Mouse (Mus musculus) left cerebral cortex, postnatal 10 days (tissue): ENCODE data around the gene Cbln1. TPM values are rescaled to one million over a fixed set of nuclear protein-coding genes. Genes with fewer than 3 reads are reported as not detected.

ENCODE experiments used
- DNase-seq, 2 experiments: peaks; one replicate each; pipeline ENCODE4 v3.0.0; 2021 to 2022; ENCODE audit warnings: low spot score in 2 of 2, mixed read lengths in 1 of 2; ENCODE audit errors: extremely low spot score in 1 of 2
- intact Hi-C: fragments of 180-260 bp; cut with DNase I; formaldehyde crosslinking; loops from one replicate; pipeline ENCODE4 v1.15.1; 2025
- total RNA-seq, 2 experiments: library from RNA; stranded (reverse); gene quantifications; 2 replicates each; pipeline ENCODE4 v1.2.3; 2021

The Cbln1 gene
- total RNA-seq, 2 experiments from 2014 or later: 25.4 to 29.3 TPM

GRCm38 (mm10) chr8:87471603-87472270, 672 bp downstream of the Cbln1 start:
- intact Hi-C loops: loop anchor here (5.0 to 10.0 kb wide), 2 partner anchors 63 to 539 kb away; no protein-coding TSS in a partner anchor
- no peak for DNase-seq

GRCm38 (mm10) chr8:87470834-87471602, 1.4 kb downstream of the Cbln1 start:
- DNase-seq: no peak
- intact Hi-C loops: loop anchor here (5.0 to 10.0 kb wide), 2 partner anchors 64 to 539 kb away; no protein-coding TSS in a partner anchor

GRCm38 (mm10) chr8:87469931-87470833, 2.2 kb downstream of the Cbln1 start:
- DNase-seq: peak in 1 of 2 experiments; percentile 45

GRCm38 (mm10) chr8:87468958-87469815, 3.2 kb downstream of the Cbln1 start:
- intact Hi-C loops: no loop called here
- DNase-seq: no peak

More at GRCm38 (mm10) chr8:87469931-87470833, 2.2 kb downstream of the Cbln1 start:
- intact Hi-C loops: loop anchor here (5.0 to 10.0 kb wide), 2 partner anchors 65 to 538 kb away; no protein-coding TSS in a partner anchor

GRCm38 (mm10) chr8:87468416-87468957, 3.9 kb downstream of the Cbln1 start:
- intact Hi-C loops: no loop called here

GRCm38 (mm10) chr8:87467906-87468305, 4.5 kb downstream of the Cbln1 start:
- DNase-seq: no peak
- intact Hi-C loops: no loop called here

More at GRCm38 (mm10) chr8:87468416-87468957, 3.9 kb downstream of the Cbln1 start:
- DNase-seq: no peak

GRCm38 (mm10) chr8:87466936-87467602, 5.3 kb downstream of the Cbln1 start:
- no peak for DNase-seq
- intact Hi-C loops: no loop called here

- intact Hi-C loops: no loop called here
- no peak for DNase-seq
These were observed 6.1 kb downstream of the Cbln1 start for GRCm38 (mm10) chr8:87466335-87466734.

- no peak for DNase-seq
- intact Hi-C loops: no loop called here
These were observed 8.0 kb downstream of the Cbln1 start for GRCm38 (mm10) chr8:87464446-87464845.

GRCm38 (mm10) chr8:87461801-87462200, 10.6 kb downstream of the Cbln1 start:
- intact Hi-C loops: no loop called here
- no peak for DNase-seq

- intact Hi-C loops: no loop called here
- no peak for DNase-seq
These were observed 15.5 kb downstream of the Cbln1 start for GRCm38 (mm10) chr8:87456949-87457348.

GRCm38 (mm10) chr8:87452815-87453214, 19.6 kb downstream of the Cbln1 start:
- no peak for DNase-seq
- intact Hi-C loops: no loop called here

GRCm38 (mm10) chr8:87451737-87452136, 20.7 kb downstream of the Cbln1 start:
- intact Hi-C loops: no loop called here
- DNase-seq: no peak

GRCm38 (mm10) chr8:87434592-87434991, 37.8 kb downstream of the Cbln1 start:
- intact Hi-C loops: no loop called here
- no peak for DNase-seq

GRCm38 (mm10) chr8:87427188-87427587, 45.2 kb downstream of the Cbln1 start:
- intact Hi-C loops: no loop called here
- no peak for DNase-seq

- no peak for DNase-seq
- intact Hi-C loops: no loop called here
These were observed 47.7 kb downstream of the Cbln1 start for GRCm38 (mm10) chr8:87424706-87425105.

- DNase-seq: no peak
- intact Hi-C loops: no loop called here
These were observed 50.7 kb downstream of the Cbln1 start for GRCm38 (mm10) chr8:87421697-87422096.
